Mouse (Mus musculus) MEL (cell line): ENCODE measurements around the gene Lat2. TPM values are rescaled to one million over a fixed set of nuclear protein-coding genes. Genes with fewer than 3 reads are reported as not detected.

Experiments used
- DNase-seq: peaks from one replicate; pipeline ENCODE4 v3.0.0; 2011; ENCODE audit warnings: low read depth, low spot score
- H3K27ac ChIP-seq: 2 replicates; pipeline ENCODE4 v1.5.1; 2012; ENCODE audit warnings: low read depth, mild to moderate bottlenecking, control low read depth, low read length, moderate library complexity; ENCODE audit not compliant: control insufficient read depth
- H3K27me3 ChIP-seq, 2 experiments: fragments of 150-350 bp in 1 of 2; sonication (generic) in 1 of 2; 2 replicates each; pipeline ENCODE4 v1.6.1; 2012; ENCODE audit warnings: low read length in 2 of 2, mild to moderate bottlenecking in 2 of 2, improper control_type of control experiment in 1 of 2, moderate library complexity in 1 of 2; ENCODE audit not compliant: insufficient read depth in 2 of 2, control insufficient read depth in 1 of 2
- H3K36me3 ChIP-seq, 2 experiments: 2 replicates each; pipeline ENCODE4 v1.6.1; 2012 to 2014; ENCODE audit warnings: low read length in 2 of 2, improper control_type of control experiment in 1 of 2, inconsistent platforms in 1 of 2, mild to moderate bottlenecking in 1 of 2; ENCODE audit not compliant: insufficient read depth in 2 of 2, control insufficient read depth in 1 of 2
- H3K4me1 ChIP-seq, 2 experiments: fragments of 150-350 bp in 1 of 2; sonication (generic) in 1 of 2; 2 replicates each; pipeline ENCODE4 v1.6.1; 2012; ENCODE audit warnings: low read length in 2 of 2, improper control_type of control experiment in 1 of 2, mild to moderate bottlenecking in 1 of 2; ENCODE audit not compliant: insufficient read depth in 2 of 2, control insufficient read depth in 1 of 2
- H3K4me3 ChIP-seq, 2 experiments: fragments of 150-350 bp in 1 of 2; sonication (generic) in 1 of 2; 2 replicates each; pipeline ENCODE4 v1.5.1; 2012; ENCODE audit warnings: low read depth in 2 of 2, low read length in 2 of 2, mild to moderate bottlenecking in 2 of 2, moderate library complexity in 2 of 2, control low read depth in 1 of 2, improper control_type of control experiment in 1 of 2; ENCODE audit not compliant: control insufficient read depth in 1 of 2, insufficient read depth in 1 of 2
- H3K79me2 ChIP-seq: 2 replicates; pipeline ENCODE4 v1.6.1; 2012; ENCODE audit warnings: mild to moderate bottlenecking, low read length, moderate library complexity; ENCODE audit not compliant: control insufficient read depth, poor library complexity, insufficient read depth
- H3K9ac ChIP-seq: 2 replicates; pipeline ENCODE4 v1.6.1; 2012; ENCODE audit warnings: low read depth, mild to moderate bottlenecking, control low read depth, low read length, moderate library complexity; ENCODE audit not compliant: control insufficient read depth, poor library complexity, severe bottlenecking
- H3K9me3 ChIP-seq: fragments of 150-350 bp; sonication (generic); replicated peaks from 2 replicates; pipeline ENCODE4 v1.6.1; 2012; ENCODE audit warnings: mild to moderate bottlenecking, low read length, improper control_type of control experiment, moderate library complexity; ENCODE audit not compliant: insufficient read depth
- CHD1 ChIP-seq: IDR thresholded peaks from 2 replicates; pipeline ENCODE4 v1.6.1; 2012; ENCODE audit warnings: low read depth, mild to moderate bottlenecking, inconsistent platforms, low read length, improper control_type of control experiment
- CHD2 ChIP-seq: IDR thresholded peaks from 2 replicates; pipeline ENCODE4 v1.6.1; 2011; ENCODE audit warnings: low read length, improper control_type of control experiment
- KAT2A ChIP-seq: conservative IDR thresholded peaks from 2 replicates; pipeline ENCODE4 v1.6.1; 2012; ENCODE audit warnings: low read depth, low read length, improper control_type of control experiment, inconsistent platforms
- MXI1 ChIP-seq: IDR thresholded peaks from 2 replicates; pipeline ENCODE4 v1.6.1; 2011; ENCODE audit warnings: mild to moderate bottlenecking, low read depth, low read length, improper control_type of control experiment
- MYB ChIP-seq: IDR thresholded peaks from 2 replicates; pipeline ENCODE4 v1.6.1; 2011; ENCODE audit warnings: mild to moderate bottlenecking, low read depth, low read length, improper control_type of control experiment
- MYC ChIP-seq: IDR thresholded peaks from 2 replicates; pipeline ENCODE4 v1.6.1; 2011; ENCODE audit warnings: low read depth, mild to moderate bottlenecking, low read length, improper control_type of control experiment, moderate library complexity
- NRF1 ChIP-seq: IDR thresholded peaks from 2 replicates; pipeline ENCODE4 v1.6.1; 2014; ENCODE audit warnings: low read depth, mild to moderate bottlenecking, inconsistent platforms, low read length, improper control_type of control experiment, moderate library complexity; ENCODE audit not compliant: poor library complexity, insufficient read depth, severe bottlenecking
- POLR2A ChIP-seq, 2 experiments: IDR thresholded peaks; 2 replicates each; pipeline ENCODE4 v1.6.1; 2011 to 2012; ENCODE audit warnings: low read length in 2 of 2, mild to moderate bottlenecking in 2 of 2, control low read depth in 1 of 2, improper control_type of control experiment in 1 of 2, low read depth in 1 of 2, moderate library complexity in 1 of 2; ENCODE audit not compliant: control insufficient read depth in 1 of 2, insufficient read depth in 1 of 2, poor library complexity in 1 of 2
- POLR2AphosphoS2 ChIP-seq: IDR thresholded peaks from 2 replicates; pipeline ENCODE4 v1.6.1; 2011; ENCODE audit warnings: low read length, improper control_type of control experiment
- SIN3A ChIP-seq: IDR thresholded peaks from 2 replicates; pipeline ENCODE4 v1.6.1; 2012; ENCODE audit warnings: low read length, improper control_type of control experiment, inconsistent platforms
- SMC3 ChIP-seq: IDR thresholded peaks from 2 replicates; pipeline ENCODE4 v1.6.1; 2011; ENCODE audit warnings: low read depth, low read length, improper control_type of control experiment
- USF2 ChIP-seq, 2 experiments: IDR thresholded peaks; 2 replicates each; pipeline ENCODE4 v1.6.1; 2011 to 2012; ENCODE audit warnings: improper control_type of control experiment in 2 of 2, low read length in 2 of 2, borderline replicate concordance in 1 of 2, inconsistent platforms in 1 of 2, low read depth in 1 of 2, mild to moderate bottlenecking in 1 of 2; ENCODE audit not compliant: insufficient read depth in 1 of 2
- polyA plus RNA-seq, 2 experiments: library from polyadenylated mRNA; stranded (reverse) in 1 of 2; unstranded in 1 of 2; fragments of >175 nt in 1 of 2; fragments of >200 nt in 1 of 2; gene quantifications; 2 replicates each; pipeline versions ENCODE4 v1.2.1 to v1.2.4; 2012; ENCODE audit warnings: low replicate concordance in 2 of 2, low read depth in 1 of 2; ENCODE audit not compliant: insufficient read length in 2 of 2, insufficient read depth in 1 of 2, missing spikeins in 1 of 2
- total RNA-seq: library from RNA; depleted of rRNA; stranded (reverse); fragments of 300-350 nt; gene quantifications from 2 replicates; pipeline ENCODE4 v1.2.3, GENCODE M21; 2012

Lat2 gene
- total and polyA plus RNA-seq, 3 experiments: 0.79 to 0.92 TPM; not detected in 1

GRCm38 (mm10) chr5:134638461-134639268 lies 23.8 kb upstream of the Lat2 start:
- Histone ChIP-seq H3K9me3 (no peaks in the 10 kb centered on the region), H3K9ac (peak overlapping the region; percentile 99), H3K27me3 (no peaks in the 10 kb centered on the region), H3K27ac (peak overlapping the region; percentile 85), H3K36me3 (peaks cover 21 to 31% of the 10 kb centered on the region in 2 experiments), H3K4me1 (peaks cover 13 to 14% of the 10 kb centered on the region in 2 experiments), H3K4me3 (peak overlapping the region; percentile 85 to 100), H3K79me2 (peaks cover 53% of the 10 kb centered on the region)
- TF ChIP-seq SMC3 (no peak), MYC (no peak), KAT2A (no peak), POLR2AphosphoS2 (no peak), USF2 (IDR thresholded peaks at IDR 0.05; ENCODE audit: borderline replicate concordance in 1 of 2, insufficient read depth in 1 of 2, low read depth in 1 of 2, low read length in 2 of 2) (no peak)
- DNase-seq: no peak

- Histone ChIP-seq H3K4me1 (peaks cover 13 to 14% of the 10 kb centered on the region in 2 experiments), H3K4me3 (peak overlapping the region; percentile 85 to 100), H3K9ac (peak overlapping the region; percentile 99), H3K27me3 (no peaks in the 10 kb centered on the region), H3K27ac (peak overlapping the region; percentile 85; the same call in 1 of the 2 replicates), H3K9me3 (no peaks in the 10 kb centered on the region), H3K36me3 (peaks cover 24 to 33% of the 10 kb centered on the region in 2 experiments), H3K79me2 (peaks cover 61% of the 10 kb centered on the region)
- DNase-seq: peak; percentile 69
- TF ChIP-seq MXI1 (peak; percentile 68), SIN3A (peak; percentile 39), CHD1 (no peak)
Observed at GRCm38 (mm10) chr5:134637820-134638367, 23.1 kb upstream of the Lat2 start.

- Histone ChIP-seq H3K4me3 (no peak overlapping the region), H3K27me3 (no peaks in the 10 kb centered on the region), H3K36me3 (peaks cover 38 to 54% of the 10 kb centered on the region in 2 experiments), H3K9me3 (no peaks in the 10 kb centered on the region), H3K9ac (no peak overlapping the region), H3K4me1 (peaks cover 8 to 10% of the 10 kb centered on the region in 2 experiments), H3K27ac (no peak overlapping the region), H3K79me2 (peaks cover 92% of the 10 kb centered on the region)
- no peak for DNase-seq
- TF ChIP-seq POLR2A (IDR thresholded peaks at IDR 0.05; ENCODE audit: control insufficient read depth in 1 of 2, insufficient read depth in 1 of 2, low read depth in 1 of 2, low read length in 2 of 2, poor library complexity in 1 of 2) (0 out of 4 replicates have a peak, but pooled peaks of 1 of the 2 experiments have one; percentile 13), MYB (no peak), NRF1 (no peak), CHD2 (no peak)
Observed at GRCm38 (mm10) chr5:134632841-134633240, 18.0 kb upstream of the Lat2 start.
